Mouse (Mus musculus) MEL (cell line): Measurements from ENCODE around the gene Haus2. TPM values are rescaled to one million over a fixed set of nuclear protein-coding genes. Genes with fewer than 3 reads are reported as not detected.

Source experiments
- DNase-seq: peaks from one replicate; pipeline ENCODE4 v3.0.0; 2011; ENCODE audit warnings: low read depth, low spot score
- H3K27ac ChIP-seq: 2 replicates; pipeline ENCODE4 v1.5.1; 2012; ENCODE audit warnings: low read depth, mild to moderate bottlenecking, control low read depth, low read length, moderate library complexity; ENCODE audit not compliant: control insufficient read depth
- H3K27me3 ChIP-seq, 2 experiments: fragments of 150-350 bp in 1 of 2; sonication (generic) in 1 of 2; 2 replicates each; pipeline ENCODE4 v1.6.1; 2012; ENCODE audit warnings: low read length in 2 of 2, mild to moderate bottlenecking in 2 of 2, improper control_type of control experiment in 1 of 2, moderate library complexity in 1 of 2; ENCODE audit not compliant: insufficient read depth in 2 of 2, control insufficient read depth in 1 of 2
- H3K36me3 ChIP-seq, 2 experiments: 2 replicates each; pipeline ENCODE4 v1.6.1; 2012 to 2014; ENCODE audit warnings: low read length in 2 of 2, improper control_type of control experiment in 1 of 2, inconsistent platforms in 1 of 2, mild to moderate bottlenecking in 1 of 2; ENCODE audit not compliant: insufficient read depth in 2 of 2, control insufficient read depth in 1 of 2
- H3K4me1 ChIP-seq, 2 experiments: fragments of 150-350 bp in 1 of 2; sonication (generic) in 1 of 2; 2 replicates each; pipeline ENCODE4 v1.6.1; 2012; ENCODE audit warnings: low read length in 2 of 2, improper control_type of control experiment in 1 of 2, mild to moderate bottlenecking in 1 of 2; ENCODE audit not compliant: insufficient read depth in 2 of 2, control insufficient read depth in 1 of 2
- H3K4me3 ChIP-seq, 2 experiments: fragments of 150-350 bp in 1 of 2; sonication (generic) in 1 of 2; 2 replicates each; pipeline ENCODE4 v1.5.1; 2012; ENCODE audit warnings: low read depth in 2 of 2, low read length in 2 of 2, mild to moderate bottlenecking in 2 of 2, moderate library complexity in 2 of 2, control low read depth in 1 of 2, improper control_type of control experiment in 1 of 2; ENCODE audit not compliant: control insufficient read depth in 1 of 2, insufficient read depth in 1 of 2
- H3K79me2 ChIP-seq: 2 replicates; pipeline ENCODE4 v1.6.1; 2012; ENCODE audit warnings: mild to moderate bottlenecking, low read length, moderate library complexity; ENCODE audit not compliant: control insufficient read depth, poor library complexity, insufficient read depth
- H3K9ac ChIP-seq: 2 replicates; pipeline ENCODE4 v1.6.1; 2012; ENCODE audit warnings: low read depth, mild to moderate bottlenecking, control low read depth, low read length, moderate library complexity; ENCODE audit not compliant: control insufficient read depth, poor library complexity, severe bottlenecking
- H3K9me3 ChIP-seq: fragments of 150-350 bp; sonication (generic); replicated peaks from 2 replicates; pipeline ENCODE4 v1.6.1; 2012; ENCODE audit warnings: mild to moderate bottlenecking, low read length, improper control_type of control experiment, moderate library complexity; ENCODE audit not compliant: insufficient read depth
- BHLHE40 ChIP-seq: IDR thresholded peaks from 2 replicates; pipeline ENCODE4 v1.6.1; 2012; ENCODE audit warnings: low read depth, mild to moderate bottlenecking, inconsistent platforms, low read length, improper control_type of control experiment, borderline replicate concordance
- CHD1 ChIP-seq: IDR thresholded peaks from 2 replicates; pipeline ENCODE4 v1.6.1; 2012; ENCODE audit warnings: low read depth, mild to moderate bottlenecking, inconsistent platforms, low read length, improper control_type of control experiment
- CTCF ChIP-seq, 3 experiments: IDR thresholded peaks in 2 of 3; conservative IDR thresholded peaks in 1 of 3; 2 replicates each; pipeline ENCODE4 v1.5.1; 2011 to 2012; ENCODE audit warnings: low read length in 3 of 3, low read depth in 2 of 3, mild to moderate bottlenecking in 2 of 3, improper control_type of control experiment in 1 of 3, inconsistent platforms in 1 of 3, mixed read lengths in 1 of 3, moderate library complexity in 1 of 3; ENCODE audit not compliant: control insufficient read depth in 1 of 3, insufficient read depth in 1 of 3, poor library complexity in 1 of 3, severe bottlenecking in 1 of 3
- E2F4 ChIP-seq: IDR thresholded peaks from 2 replicates; pipeline ENCODE4 v1.6.1; 2011; ENCODE audit warnings: low read depth, low read length, improper control_type of control experiment, borderline replicate concordance
- ETS1 ChIP-seq: IDR thresholded peaks from 2 replicates; pipeline ENCODE4 v1.6.1; 2012; ENCODE audit warnings: low read depth, mild to moderate bottlenecking, inconsistent platforms, low read length, improper control_type of control experiment, moderate library complexity
- GABPA ChIP-seq: IDR thresholded peaks from 2 replicates; pipeline ENCODE4 v1.6.1; 2012; ENCODE audit warnings: low read depth, mild to moderate bottlenecking, inconsistent platforms, low read length, improper control_type of control experiment, moderate library complexity
- GATA1 ChIP-seq: IDR thresholded peaks from 2 replicates; pipeline ENCODE4 v1.6.1; 2011; ENCODE audit warnings: low read depth, low read length, improper control_type of control experiment
- KAT2A ChIP-seq: conservative IDR thresholded peaks from 2 replicates; pipeline ENCODE4 v1.6.1; 2012; ENCODE audit warnings: low read depth, low read length, improper control_type of control experiment, inconsistent platforms
- MAFK ChIP-seq: IDR thresholded peaks from 2 replicates; pipeline ENCODE4 v1.6.1; 2011; ENCODE audit warnings: low read depth, mild to moderate bottlenecking, low read length, improper control_type of control experiment, borderline replicate concordance
- MAX ChIP-seq: IDR thresholded peaks from 2 replicates; pipeline ENCODE4 v1.6.1; 2011; ENCODE audit warnings: low read length, improper control_type of control experiment
- MXI1 ChIP-seq: IDR thresholded peaks from 2 replicates; pipeline ENCODE4 v1.6.1; 2011; ENCODE audit warnings: mild to moderate bottlenecking, low read depth, low read length, improper control_type of control experiment
- MYB ChIP-seq: IDR thresholded peaks from 2 replicates; pipeline ENCODE4 v1.6.1; 2011; ENCODE audit warnings: mild to moderate bottlenecking, low read depth, low read length, improper control_type of control experiment
- MYC ChIP-seq: IDR thresholded peaks from 2 replicates; pipeline ENCODE4 v1.6.1; 2011; ENCODE audit warnings: low read depth, mild to moderate bottlenecking, low read length, improper control_type of control experiment, moderate library complexity
- NELFE ChIP-seq: IDR thresholded peaks from 2 replicates; pipeline ENCODE4 v1.6.1; 2011; ENCODE audit warnings: low read depth, low read length, improper control_type of control experiment
- NRF1 ChIP-seq: IDR thresholded peaks from 2 replicates; pipeline ENCODE4 v1.6.1; 2014; ENCODE audit warnings: low read depth, mild to moderate bottlenecking, inconsistent platforms, low read length, improper control_type of control experiment, moderate library complexity; ENCODE audit not compliant: poor library complexity, insufficient read depth, severe bottlenecking
- POLR2A ChIP-seq, 2 experiments: IDR thresholded peaks; 2 replicates each; pipeline ENCODE4 v1.6.1; 2011 to 2012; ENCODE audit warnings: low read length in 2 of 2, mild to moderate bottlenecking in 2 of 2, control low read depth in 1 of 2, improper control_type of control experiment in 1 of 2, low read depth in 1 of 2, moderate library complexity in 1 of 2; ENCODE audit not compliant: control insufficient read depth in 1 of 2, insufficient read depth in 1 of 2, poor library complexity in 1 of 2
- POLR2AphosphoS2 ChIP-seq: IDR thresholded peaks from 2 replicates; pipeline ENCODE4 v1.6.1; 2011; ENCODE audit warnings: low read length, improper control_type of control experiment
- POLR2AphosphoS5 ChIP-seq: IDR thresholded peaks from 2 replicates; pipeline ENCODE4 v1.6.1; 2012; ENCODE audit warnings: low read depth, borderline replicate concordance, mild to moderate bottlenecking, inconsistent platforms, low read length, moderate library complexity, mixed read lengths
- RAD21 ChIP-seq: IDR thresholded peaks from 2 replicates; pipeline ENCODE4 v1.6.1; 2011; ENCODE audit warnings: mild to moderate bottlenecking, low read depth, low read length, improper control_type of control experiment
- SMC3 ChIP-seq: IDR thresholded peaks from 2 replicates; pipeline ENCODE4 v1.6.1; 2011; ENCODE audit warnings: low read depth, low read length, improper control_type of control experiment
- TBP ChIP-seq: IDR thresholded peaks from 2 replicates; pipeline ENCODE4 v1.8.0; 2011; ENCODE audit warnings: low read depth, low read length, improper control_type of control experiment
- UBTF ChIP-seq: IDR thresholded peaks from 2 replicates; pipeline ENCODE4 v1.6.1; 2012; ENCODE audit warnings: low read depth, mild to moderate bottlenecking, inconsistent platforms, low read length, improper control_type of control experiment, moderate library complexity, borderline replicate concordance; ENCODE audit not compliant: insufficient read depth
- USF1 ChIP-seq: IDR thresholded peaks from 2 replicates; pipeline ENCODE4 v1.6.1; 2014; ENCODE audit warnings: low read depth, mild to moderate bottlenecking, inconsistent platforms, low read length, improper control_type of control experiment, moderate library complexity
- USF2 ChIP-seq, 2 experiments: IDR thresholded peaks; 2 replicates each; pipeline ENCODE4 v1.6.1; 2011 to 2012; ENCODE audit warnings: improper control_type of control experiment in 2 of 2, low read length in 2 of 2, borderline replicate concordance in 1 of 2, inconsistent platforms in 1 of 2, low read depth in 1 of 2, mild to moderate bottlenecking in 1 of 2; ENCODE audit not compliant: insufficient read depth in 1 of 2
- ZKSCAN1 ChIP-seq: IDR thresholded peaks from 2 replicates; pipeline ENCODE4 v1.6.1; 2012; ENCODE audit warnings: low read depth, mild to moderate bottlenecking, inconsistent platforms, low read length, improper control_type of control experiment, moderate library complexity
- ZMIZ1 ChIP-seq: IDR thresholded peaks from 2 replicates; pipeline ENCODE4 v1.6.1; 2012; ENCODE audit warnings: low read depth, mild to moderate bottlenecking, inconsistent platforms, low read length, improper control_type of control experiment, moderate library complexity
- ZNF384 ChIP-seq: IDR thresholded peaks from 2 replicates; pipeline ENCODE4 v1.6.1; 2012; ENCODE audit warnings: low read depth, mild to moderate bottlenecking, inconsistent platforms, low read length, improper control_type of control experiment
- polyA plus RNA-seq, 2 experiments: library from polyadenylated mRNA; stranded (reverse) in 1 of 2; unstranded in 1 of 2; fragments of >175 nt in 1 of 2; fragments of >200 nt in 1 of 2; gene quantifications; 2 replicates each; pipeline versions ENCODE4 v1.2.1 to v1.2.4; 2012; ENCODE audit warnings: low replicate concordance in 2 of 2, low read depth in 1 of 2; ENCODE audit not compliant: insufficient read length in 2 of 2, insufficient read depth in 1 of 2, missing spikeins in 1 of 2
- total RNA-seq: library from RNA; depleted of rRNA; stranded (reverse); fragments of 300-350 nt; gene quantifications from 2 replicates; pipeline ENCODE4 v1.2.3, GENCODE M21; 2012

Gene Haus2
- total and polyA plus RNA-seq, 3 experiments = 14.5 to 16.7 TPM; not detected in 1

DNA sequence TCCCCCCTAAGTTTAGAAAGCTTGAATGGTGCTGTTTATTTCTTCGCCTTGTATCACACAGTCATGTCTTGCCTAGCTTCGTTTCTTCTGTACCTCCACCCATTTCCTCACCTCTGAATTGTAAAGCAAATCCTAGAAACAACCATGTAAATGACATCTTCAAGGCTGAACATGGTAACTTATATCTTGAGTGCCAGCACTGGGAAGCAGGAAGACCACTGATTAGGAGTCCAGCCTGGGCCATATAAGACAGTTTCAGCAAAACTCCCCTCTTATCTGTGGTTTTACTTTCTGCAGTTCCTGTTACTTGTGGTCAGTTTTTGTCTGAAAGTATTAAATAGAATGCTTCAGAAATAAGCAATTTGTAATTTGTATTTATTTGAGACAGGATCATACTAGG, 33.2 kb upstream of the Haus2 start (continued):
- TF ChIP-seq MXI1 = peak; percentile 63

DNA sequence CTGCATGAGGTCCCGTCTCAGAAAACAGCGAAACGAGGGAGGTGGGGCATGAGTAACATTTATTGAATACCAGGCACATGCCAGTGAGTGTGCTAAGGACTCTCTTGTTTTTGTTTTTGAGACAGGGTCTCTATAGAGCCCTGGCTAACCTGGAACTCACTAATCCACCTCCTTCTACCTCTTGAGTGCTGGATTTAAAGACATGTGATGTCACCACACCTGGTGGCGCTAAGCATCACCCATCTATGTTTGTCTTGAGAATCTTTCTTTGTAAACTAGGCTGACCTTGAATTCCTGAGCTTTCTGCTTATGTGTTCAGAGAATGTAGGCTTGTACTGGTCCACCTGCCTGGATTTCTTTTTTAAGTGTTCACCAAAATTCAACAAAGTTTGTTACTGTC, 31.4 kb upstream of the Haus2 start:
- Histone ChIP-seq H3K79me2 (peaks cover 55% of the 10 kb centered on the region), H3K36me3 (peaks cover 10 to 63% of the 10 kb centered on the region in 2 experiments), H3K27me3 (no peaks in the 10 kb centered on the region), H3K27ac (peak overlapping the region; percentile 74), H3K4me1 (peaks cover 35 to 40% of the 10 kb centered on the region in 2 experiments), H3K4me3 (no peak overlapping the region), H3K9me3 (no peaks in the 10 kb centered on the region), H3K9ac (no peak overlapping the region; the same call in 1 of the 2 replicates)
- DNase-seq = no peak
- no peak for TF ChIP-seq USF2 (IDR thresholded peaks at IDR 0.05; ENCODE audit: borderline replicate concordance in 1 of 2, insufficient read depth in 1 of 2, low read depth in 1 of 2, low read length in 2 of 2)
- TF ChIP-seq MAFK = no peak
- no peak for TF ChIP-seq NRF1
- TF ChIP-seq MAX = no peak
- TF ChIP-seq BHLHE40 = no peak
- no peak for TF ChIP-seq CHD1
- no peak for TF ChIP-seq E2F4
- no peak for TF ChIP-seq POLR2A (IDR thresholded peaks at IDR 0.05; ENCODE audit: control insufficient read depth in 1 of 2, insufficient read depth in 1 of 2, low read depth in 1 of 2, low read length in 2 of 2, poor library complexity in 1 of 2)
- TF ChIP-seq ETS1 = no peak
- TF ChIP-seq MYB = no peak
- TF ChIP-seq MYC = no peak
- TF ChIP-seq GATA1 = no peak
- no peak for TF ChIP-seq SMC3
- no peak for TF ChIP-seq ZKSCAN1
- TF ChIP-seq ZNF384 = no peak
- no peak for TF ChIP-seq ZMIZ1
- no peak for TF ChIP-seq POLR2AphosphoS2
- no peak for TF ChIP-seq MXI1
- TF ChIP-seq KAT2A = no peak
- TF ChIP-seq USF1 = no peak

DNA sequence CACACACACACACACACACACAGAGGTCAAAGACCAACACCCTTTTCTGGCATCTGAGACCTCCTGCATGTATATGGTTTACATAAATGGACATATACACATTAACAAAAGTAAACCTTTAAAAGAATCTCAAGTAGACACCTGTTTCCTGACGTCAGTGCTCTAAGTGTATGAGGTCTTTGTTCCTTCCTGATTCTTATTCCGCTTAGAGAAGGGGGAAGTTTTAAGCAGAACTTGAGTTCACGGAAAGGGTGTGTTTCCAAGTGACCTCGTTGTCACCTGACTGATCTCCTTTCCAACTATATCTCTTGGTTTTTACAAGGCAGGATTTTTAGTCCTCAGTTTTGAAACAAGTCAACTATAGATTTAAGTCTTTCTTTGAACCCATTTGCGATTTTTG, 30.9 kb upstream of the Haus2 start:
- Histone ChIP-seq H3K27me3 (no peaks in the 10 kb centered on the region), H3K9me3 (no peaks in the 10 kb centered on the region), H3K4me3 (peak overlapping the region in 1 of 2 experiments; percentile 5; a peak in 1 of 4 replicates), H3K79me2 (peaks cover 52% of the 10 kb centered on the region), H3K4me1 (peaks cover 32 to 39% of the 10 kb centered on the region in 2 experiments), H3K9ac (no peak overlapping the region; the same call in 1 of the 2 replicates), H3K27ac (peak overlapping the region; percentile 74), H3K36me3 (peaks cover 11 to 60% of the 10 kb centered on the region in 2 experiments)
- DNase-seq = peak; percentile 83
- TF ChIP-seq CTCF (IDR thresholded peaks at IDR 0.05 in 2 of 3, conservative IDR thresholded peaks at IDR 0.05 in 1 of 3; ENCODE audit: control insufficient read depth in 1 of 3, insufficient read depth in 1 of 3, low read depth in 2 of 3, low read length in 3 of 3, poor library complexity in 1 of 3, severe bottlenecking in 1 of 3) (no peak), POLR2AphosphoS5 (no peak), GABPA (no peak), ZMIZ1 (no peak), RAD21 (no peak), POLR2AphosphoS2 (no peak), POLR2A (IDR thresholded peaks at IDR 0.05; ENCODE audit: control insufficient read depth in 1 of 2, insufficient read depth in 1 of 2, low read depth in 1 of 2, low read length in 2 of 2, poor library complexity in 1 of 2) (no peak), MAX (0 out of 2 replicates have a peak, but pooled peaks have one; percentile 25), UBTF (no peak), CHD1 (no peak), MAFK (no peak), BHLHE40 (peak; percentile 87; the same call in 1 of the 2 replicates), USF2 (IDR thresholded peaks at IDR 0.05; ENCODE audit: borderline replicate concordance in 1 of 2, insufficient read depth in 1 of 2, low read depth in 1 of 2, low read length in 2 of 2) (peak in 1 of 2 experiments; percentile 46; a peak in 1 of 4 replicates), TBP (no peak), NRF1 (no peak), NELFE (no peak), MYC (peak; percentile 62), E2F4 (no peak), GATA1 (peak; percentile 4; the same call in 1 of the 2 replicates)
